Mouse (Mus musculus): ENCODE results near the gene Mamstr. TPM values are rescaled to one million over a fixed set of nuclear protein-coding genes. Genes with fewer than 3 reads are reported as not detected.

Mamstr gene
- 34.6 and 43.9 TPM in 2 replicates for polyA plus RNA-seq (2012; rRNA removed)
- 15.7 and 19.8 TPM in 2 replicates for polyA plus RNA-seq (2014; fragmentation: Nextera tagmentation; extraction: Ambion mirVana)

DNA sequence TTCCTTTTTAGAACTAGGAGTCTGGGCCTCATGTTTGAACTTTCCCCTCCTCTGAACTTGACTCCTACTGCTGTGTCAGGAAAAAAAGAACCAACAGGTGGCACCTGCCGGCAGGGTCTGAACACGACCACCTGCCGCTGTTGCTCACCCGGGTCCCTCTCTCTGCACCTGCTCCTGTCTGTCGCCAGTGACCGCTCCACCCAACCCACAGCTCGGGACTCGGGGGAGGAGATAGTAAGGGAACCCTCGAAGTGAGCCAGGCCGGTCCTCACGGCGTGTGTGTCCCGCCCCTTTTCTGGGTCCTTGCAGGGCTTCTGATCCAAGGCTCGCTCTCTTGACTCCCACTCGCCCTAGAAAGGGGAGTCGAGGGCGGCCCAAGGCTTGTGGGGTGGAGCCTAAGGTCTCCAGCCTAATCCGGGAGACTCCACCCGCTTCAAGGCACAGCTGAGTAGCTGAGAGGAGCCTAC, at the start of gene Mamstr:
TSS of gene Mamstr (plus strand) at position 417 of the 467 bp plus-strand sequence.
- ATAC-seq (ENCODE audit: low FRiP score, low read depth) (peak; percentile 12; the same call in 1 of the 2 replicates), DNase-seq (ENCODE audit: low spot score) (peak; percentile 73)
- Histone ChIP-seq H3K9me3 (ENCODE audit: control insufficient read depth, low read length) (no peaks in the 10 kb centered on the region), H3K36me3 (ENCODE audit: control insufficient read depth, insufficient read depth, low read length) (0 out of 2 replicates have a peak, but pooled peaks cover 7% of the 10 kb centered on the region), H3K4me1 (ENCODE audit: control insufficient read depth, insufficient read depth, low read length) (peaks cover 33% of the 10 kb centered on the region), H3K27me3 (ENCODE audit: control insufficient read depth, insufficient read depth, low read length) (no peaks in the 10 kb centered on the region), H3K27ac (replicated peaks; ENCODE audit: low read depth, low read length) (no peak within 1 kb of the TSS; the same call in 1 of the 2 replicates), H3K4me2 (replicated peaks; ENCODE audit: low read depth, low read length, severe bottlenecking) (0 out of 2 replicates have a peak within 1 kb of the TSS, but pooled peaks have one; percentile 52), H3K4me3 (replicated peaks; ENCODE audit: low read length) (peak within 1 kb of the TSS; percentile 7; the same call in 1 of the 2 replicates), H3K9ac (ENCODE audit: low read depth, low read length, severe bottlenecking) (no peak within 1 kb of the TSS)
- 27% methylated on average over 19 of the region's 19 CpGs for WGBS
- no peak for TF ChIP-seq POLR2A (IDR thresholded peaks at IDR 0.05; ENCODE audit: borderline replicate concordance, extremely low read depth, insufficient read depth, insufficient read length)

DNA sequence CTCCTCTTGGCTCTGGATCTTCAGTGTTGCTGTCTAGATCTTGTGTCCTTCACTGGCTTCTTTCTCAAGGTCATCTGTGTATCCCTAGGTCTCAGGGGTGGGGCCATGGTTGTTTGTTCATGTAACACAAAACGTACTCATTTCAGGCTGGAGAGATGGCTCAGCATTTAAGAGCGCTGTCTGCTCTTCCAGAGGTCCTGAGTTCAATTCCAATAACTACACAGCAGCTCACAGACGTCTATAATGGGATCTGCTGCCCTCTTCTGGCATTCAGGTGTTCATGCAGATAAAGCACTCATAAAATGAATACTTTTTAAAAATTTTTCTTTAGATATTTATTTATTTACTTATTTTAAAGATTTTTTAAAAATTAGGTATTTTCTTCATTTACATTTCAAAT, 48.9 kb upstream of the Mamstr start:
- no peak for ATAC-seq (ENCODE audit: low FRiP score, low read depth)
- DNase-seq (ENCODE audit: low spot score) = no peak
- Histone ChIP-seq H3K36me3 (ENCODE audit: control insufficient read depth, insufficient read depth, low read length) (peaks cover 13% of the 10 kb centered on the region), H3K4me2 (replicated peaks; ENCODE audit: low read depth, low read length, severe bottlenecking) (no peak overlapping the region), H3K27ac (replicated peaks; ENCODE audit: low read depth, low read length) (no peak overlapping the region), H3K4me3 (replicated peaks; ENCODE audit: low read length) (no peak overlapping the region), H3K9ac (ENCODE audit: low read depth, low read length, severe bottlenecking) (no peak overlapping the region), H3K27me3 (ENCODE audit: control insufficient read depth, insufficient read depth, low read length) (no peaks in the 10 kb centered on the region), H3K9me3 (ENCODE audit: control insufficient read depth, low read length) (no peaks in the 10 kb centered on the region), H3K4me1 (ENCODE audit: control insufficient read depth, insufficient read depth, low read length) (no peaks in the 10 kb centered on the region)
- 59% methylated on average over 3 of the region's 3 CpGs for WGBS
- no peak for TF ChIP-seq POLR2A (IDR thresholded peaks at IDR 0.05; ENCODE audit: borderline replicate concordance, extremely low read depth, insufficient read depth, insufficient read length)

DNA sequence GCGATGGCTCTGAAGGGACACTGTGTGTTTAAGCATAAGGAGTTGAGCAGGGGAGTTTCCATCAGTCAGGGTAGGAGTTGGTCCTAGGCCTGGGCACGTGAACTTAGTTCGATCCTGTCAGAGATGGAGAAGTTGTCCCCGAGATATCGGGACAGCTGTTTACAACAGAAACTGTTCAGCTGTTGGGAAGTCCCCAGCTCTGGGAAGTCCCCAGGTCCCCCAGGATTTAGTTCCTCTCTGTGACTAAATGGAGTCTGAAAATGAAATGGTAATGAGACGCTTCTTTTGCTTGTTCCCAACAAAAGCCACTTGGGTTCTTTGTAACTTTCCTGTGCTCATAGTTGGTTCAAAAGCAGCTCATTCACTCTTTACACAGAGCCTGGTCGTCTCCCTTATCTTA, 47.9 kb upstream of the Mamstr start:
- 78% methylated on average over 7 of the region's 7 CpGs for WGBS
- no peak overlapping the region for H3K27ac ChIP-seq (replicated peaks; ENCODE audit: low read depth, low read length)
- no peak for TF ChIP-seq POLR2A (IDR thresholded peaks at IDR 0.05; ENCODE audit: borderline replicate concordance, extremely low read depth, insufficient read depth, insufficient read length)
- H3K27me3 ChIP-seq (ENCODE audit: control insufficient read depth, insufficient read depth, low read length) = no peaks in the 10 kb centered on the region
- peaks cover 10% of the 10 kb centered on the region for H3K36me3 ChIP-seq (ENCODE audit: control insufficient read depth, insufficient read depth, low read length)
- H3K4me1 ChIP-seq (ENCODE audit: control insufficient read depth, insufficient read depth, low read length) = no peaks in the 10 kb centered on the region
- DNase-seq (ENCODE audit: low spot score) (no peak), ATAC-seq (ENCODE audit: low FRiP score, low read depth) (no peak)
- H3K9ac ChIP-seq (ENCODE audit: low read depth, low read length, severe bottlenecking) = no peak overlapping the region
- H3K9me3 ChIP-seq (ENCODE audit: control insufficient read depth, low read length) = no peaks in the 10 kb centered on the region
- no peak overlapping the region for H3K4me2 ChIP-seq (replicated peaks; ENCODE audit: low read depth, low read length, severe bottlenecking)
- H3K4me3 ChIP-seq (replicated peaks; ENCODE audit: low read length) = no peak overlapping the region

DNA sequence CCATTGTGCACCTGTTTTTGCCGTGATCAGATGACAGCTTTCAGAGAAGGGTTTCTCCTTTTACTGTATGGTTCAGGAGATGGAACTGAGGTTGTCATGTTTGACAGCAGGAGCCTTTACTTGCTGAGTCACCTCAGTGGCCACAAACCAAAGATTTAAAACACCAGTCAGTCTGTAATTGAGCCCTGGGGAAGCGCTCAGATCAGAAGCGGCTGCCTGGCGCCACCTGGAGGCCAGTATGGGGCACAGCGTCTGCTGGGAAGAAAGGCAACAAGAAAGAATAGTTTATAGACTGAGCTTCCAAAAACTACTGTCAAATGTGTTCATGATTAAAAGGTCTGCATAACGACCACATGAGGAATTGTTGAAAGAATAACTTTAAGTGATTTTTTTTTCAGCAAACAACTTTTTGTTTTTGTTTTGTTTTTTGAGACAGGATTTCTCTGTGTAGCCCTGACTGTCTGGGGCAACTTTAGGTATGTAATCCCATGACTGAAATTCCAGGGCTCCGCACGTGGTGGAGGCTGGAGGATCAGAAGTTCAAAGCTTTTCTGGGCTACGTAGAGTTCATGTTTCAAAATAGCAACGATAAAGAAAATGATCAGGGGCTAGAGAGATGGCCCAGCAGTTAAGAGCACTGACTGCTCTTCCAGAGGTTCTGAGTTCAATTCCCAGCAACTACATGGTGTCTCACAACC, 46.5 kb upstream of the Mamstr start:
- TF ChIP-seq POLR2A (IDR thresholded peaks at IDR 0.05; ENCODE audit: borderline replicate concordance, extremely low read depth, insufficient read depth, insufficient read length) = no peak
- 18% methylated on average over 10 of the region's 10 CpGs for WGBS
- H3K4me3 ChIP-seq (replicated peaks; ENCODE audit: low read length) = no peak overlapping the region
- peak; percentile 34 for DNase-seq (ENCODE audit: low spot score)
- peaks cover under 1% of the 10 kb centered on the region; the same call in 1 of the 2 replicates for H3K36me3 ChIP-seq (ENCODE audit: control insufficient read depth, insufficient read depth, low read length)
- no peak overlapping the region for H3K27ac ChIP-seq (replicated peaks; ENCODE audit: low read depth, low read length)
- no peak for ATAC-seq (ENCODE audit: low FRiP score, low read depth)
- no peaks in the 10 kb centered on the region for H3K9me3 ChIP-seq (ENCODE audit: control insufficient read depth, low read length)
- H3K4me2 ChIP-seq (replicated peaks; ENCODE audit: low read depth, low read length, severe bottlenecking) = no peak overlapping the region
- no peak overlapping the region for H3K9ac ChIP-seq (ENCODE audit: low read depth, low read length, severe bottlenecking)
- H3K27me3 ChIP-seq (ENCODE audit: control insufficient read depth, insufficient read depth, low read length) = no peaks in the 10 kb centered on the region
- H3K4me1 ChIP-seq (ENCODE audit: control insufficient read depth, insufficient read depth, low read length) = no peaks in the 10 kb centered on the region

DNA sequence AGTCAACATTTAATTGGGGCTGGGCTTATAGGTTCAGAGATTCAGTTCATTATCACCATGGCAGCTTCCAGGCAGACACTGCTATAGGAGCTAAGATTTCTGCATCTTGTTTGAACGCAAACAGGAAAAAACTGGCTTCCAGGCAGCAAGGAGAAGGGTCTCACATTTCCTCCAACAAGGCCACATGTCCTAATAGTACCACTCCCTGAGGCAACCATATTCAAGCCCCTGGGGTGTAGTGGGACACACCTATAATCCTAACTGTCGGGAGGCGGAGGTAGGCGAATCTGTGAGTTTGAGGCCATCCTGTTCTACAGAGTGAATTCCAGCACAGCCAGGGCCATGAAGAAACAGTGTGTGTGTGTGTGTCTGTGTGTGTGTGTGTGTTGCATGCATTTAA, 44.6 kb upstream of the Mamstr start:
- DNase-seq (ENCODE audit: low spot score) (no peak), ATAC-seq (ENCODE audit: low FRiP score, low read depth) (no peak)
- no peak overlapping the region for H3K27ac ChIP-seq (replicated peaks; ENCODE audit: low read depth, low read length)
- no peaks in the 10 kb centered on the region for H3K36me3 ChIP-seq (ENCODE audit: control insufficient read depth, insufficient read depth, low read length)
- no peak overlapping the region for H3K4me3 ChIP-seq (replicated peaks; ENCODE audit: low read length)
- H3K9ac ChIP-seq (ENCODE audit: low read depth, low read length, severe bottlenecking) = no peak overlapping the region
- H3K4me1 ChIP-seq (ENCODE audit: control insufficient read depth, insufficient read depth, low read length) = peaks cover 3% of the 10 kb centered on the region; the same call in 1 of the 2 replicates
- H3K27me3 ChIP-seq (ENCODE audit: control insufficient read depth, insufficient read depth, low read length) = no peaks in the 10 kb centered on the region
- H3K9me3 ChIP-seq (ENCODE audit: control insufficient read depth, low read length) = no peaks in the 10 kb centered on the region
- WGBS = 63% methylated on average over 4 of the region's 4 CpGs
- H3K4me2 ChIP-seq (replicated peaks; ENCODE audit: low read depth, low read length, severe bottlenecking) = no peak overlapping the region
- no peak for TF ChIP-seq POLR2A (IDR thresholded peaks at IDR 0.05; ENCODE audit: borderline replicate concordance, extremely low read depth, insufficient read depth, insufficient read length)

All from limb, embryonic 14.5 days (tissue).